Mouse (Mus musculus) lung, postnatal 0 days (tissue): ENCODE results near the gene Cmtm8.

Source experiments
- CTCF ChIP-seq: IDR thresholded peaks from 2 replicates; pipeline ENCODE4 v1.5.1; 2016; ENCODE audit warnings: antibody characterized with exemption, mild to moderate bottlenecking
- EP300 ChIP-seq: IDR thresholded peaks from 2 replicates; pipeline ENCODE4 v1.6.1; 2016; ENCODE audit warnings: antibody characterized with exemption, mild to moderate bottlenecking, control low read depth

DNA sequence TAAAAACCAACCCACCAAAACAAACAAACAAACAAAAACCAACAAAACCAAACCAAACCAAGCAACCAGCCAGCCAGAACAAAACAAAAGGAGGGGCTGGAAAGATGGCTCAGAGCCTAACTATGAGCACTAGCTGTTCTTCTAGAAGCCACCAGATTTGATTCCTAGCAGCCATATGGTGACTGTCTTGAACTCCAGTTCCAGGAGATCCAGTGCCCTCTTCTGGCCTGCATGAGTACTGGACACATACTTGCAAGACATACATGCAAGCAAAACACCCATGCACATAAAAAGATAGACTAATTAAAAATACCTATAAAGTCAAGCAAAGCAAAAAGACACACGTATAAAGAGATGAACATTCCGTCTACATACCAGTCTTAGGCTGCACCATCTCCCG is 43.7 kb upstream of the Cmtm8 start:
- peak; percentile 77 for TF ChIP-seq CTCF
- TF ChIP-seq EP300: no peak
